Mouse (Mus musculus) CD8-positive naive resting alpha-beta T cell, adult 2 months (primary cell): ENCODE results near the gene Dhx32.
"Not testable (repeated sequence)": the region's sequence is repeated elsewhere in the genome, so short reads cannot be mapped to it uniquely, and the experiment has no call there.

Experiments used
- DNase-seq, 2 experiments: peaks; one replicate each; pipeline ENCODE4 v3.0.0; 2022; ENCODE audit warnings: low read depth in 2 of 2, low spot score in 2 of 2

The Dhx32 gene

GRCm38 (mm10) chr7:133729351-133729750, 53.2 kb downstream of the Dhx32 start:
- DNase-seq, result no peak

GRCm38 (mm10) chr7:133727027-133727426, 55.5 kb downstream of the Dhx32 start:
- no peak for DNase-seq

DNA sequence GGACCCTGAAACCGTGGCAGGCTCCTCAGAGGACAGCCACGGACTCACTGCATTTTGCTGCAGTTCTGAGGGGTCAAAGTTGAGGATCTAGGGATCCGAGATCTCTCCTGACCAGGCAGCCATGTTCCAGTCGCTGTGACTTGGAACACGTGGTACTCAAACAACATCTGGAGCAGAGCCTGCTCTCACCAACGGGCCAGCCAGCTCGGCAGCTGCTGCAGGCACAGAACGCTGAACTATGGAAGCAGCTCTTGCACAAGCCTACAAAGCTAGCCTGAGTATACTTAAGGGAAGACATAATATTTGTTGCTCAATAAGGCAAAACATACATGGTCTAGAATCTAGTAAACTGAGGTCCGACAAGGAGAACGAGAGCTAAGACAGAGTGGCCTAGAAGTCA, 57.0 kb downstream of the Dhx32 start:
- DNase-seq, result no peak

GRCm38 (mm10) chr7:133724844-133725243, 57.7 kb downstream of the Dhx32 start:
- no peak for DNase-seq

DNA sequence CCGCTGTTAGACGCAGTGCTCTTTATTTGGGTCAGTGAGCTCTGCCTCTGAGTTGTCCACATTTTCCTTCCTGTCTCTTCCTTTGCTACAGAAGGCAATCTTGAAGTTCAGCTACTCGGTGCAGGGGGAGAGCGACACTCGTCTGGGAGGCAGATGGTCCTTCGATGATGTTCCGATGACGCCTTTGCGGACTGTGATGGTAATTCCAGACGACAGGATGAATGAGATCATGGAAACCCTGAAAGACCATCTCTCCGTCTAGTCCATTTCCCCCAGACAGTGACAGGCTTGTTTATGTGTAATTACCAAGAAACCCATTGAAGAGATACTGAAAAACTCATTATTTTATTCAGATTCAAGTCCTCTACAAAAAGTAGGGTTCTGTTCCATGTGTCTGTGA, 61.9 kb downstream of the Dhx32 start:
- no peak for DNase-seq

DNA sequence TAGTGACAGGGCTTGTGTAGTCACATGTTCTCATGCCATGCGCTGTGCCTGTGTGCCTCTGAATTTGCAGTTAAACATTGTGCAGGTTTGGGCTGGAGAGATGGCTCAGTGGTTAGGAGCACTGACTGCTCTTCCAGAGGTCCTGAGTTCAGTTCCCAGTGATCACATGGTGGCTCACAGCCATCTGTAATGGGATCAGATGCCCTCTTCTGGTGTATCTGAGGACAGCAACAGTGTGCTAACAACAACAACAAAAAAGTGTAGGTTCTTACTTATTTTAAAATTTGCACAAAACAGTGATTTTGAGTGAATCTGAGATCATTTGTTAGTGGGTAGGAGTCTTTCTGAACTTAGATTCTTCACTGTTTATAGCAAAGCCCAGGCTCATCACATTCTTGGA, 63.9 kb downstream of the Dhx32 start:
- DNase-seq, result no peak

DNA sequence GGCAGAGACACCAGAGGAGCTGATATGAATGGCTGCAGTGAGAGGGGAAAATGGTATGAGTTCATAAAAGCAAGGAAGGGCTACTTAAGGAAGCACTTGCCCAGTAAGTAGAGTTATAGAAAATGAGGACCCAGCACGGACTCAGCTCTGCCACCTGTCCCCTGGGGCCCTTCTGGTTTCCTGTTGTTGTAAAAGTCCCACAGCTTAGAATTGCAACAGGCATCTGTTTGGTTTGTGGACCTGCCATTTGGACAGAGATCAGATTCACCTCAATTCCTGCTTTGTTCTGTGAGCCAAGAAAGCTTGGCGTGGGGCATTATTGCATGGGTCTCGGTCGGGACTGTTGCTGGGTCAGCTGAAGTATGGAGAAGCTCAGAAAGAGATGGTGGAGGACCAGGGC, 67.1 kb downstream of the Dhx32 start:
- DNase-seq, result no peak

- peak in 1 of 2 experiments; percentile 22 for DNase-seq
Observed at GRCm38 (mm10) chr7:133707301-133707700, 75.2 kb downstream of the Dhx32 start.

DNA sequence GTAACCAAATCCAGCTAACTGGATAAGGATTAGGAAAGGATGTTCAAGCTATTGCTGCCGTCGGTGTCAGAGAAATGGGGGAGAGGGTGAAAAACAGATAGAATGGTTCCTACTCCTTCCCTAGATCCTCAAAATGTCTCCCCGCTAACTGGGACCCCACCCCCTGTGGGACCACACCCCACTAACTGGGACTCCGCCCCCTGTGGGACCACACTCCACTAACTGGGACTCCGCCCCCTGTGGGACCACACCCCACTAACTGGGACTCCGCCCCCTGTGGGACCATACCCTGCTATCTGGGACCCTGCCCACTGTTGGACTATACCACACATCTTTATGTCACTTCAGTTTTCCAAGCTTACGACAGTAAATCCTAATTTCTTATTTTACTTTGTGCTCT, 78.6 kb downstream of the Dhx32 start:
- no peak for DNase-seq

- DNase-seq, result no peak
Observed at GRCm38 (mm10) chr7:133702333-133702732, 80.2 kb downstream of the Dhx32 start.

- DNase-seq, result no peak
Observed at GRCm38 (mm10) chr7:133701366-133701765, 81.2 kb downstream of the Dhx32 start.

DNA sequence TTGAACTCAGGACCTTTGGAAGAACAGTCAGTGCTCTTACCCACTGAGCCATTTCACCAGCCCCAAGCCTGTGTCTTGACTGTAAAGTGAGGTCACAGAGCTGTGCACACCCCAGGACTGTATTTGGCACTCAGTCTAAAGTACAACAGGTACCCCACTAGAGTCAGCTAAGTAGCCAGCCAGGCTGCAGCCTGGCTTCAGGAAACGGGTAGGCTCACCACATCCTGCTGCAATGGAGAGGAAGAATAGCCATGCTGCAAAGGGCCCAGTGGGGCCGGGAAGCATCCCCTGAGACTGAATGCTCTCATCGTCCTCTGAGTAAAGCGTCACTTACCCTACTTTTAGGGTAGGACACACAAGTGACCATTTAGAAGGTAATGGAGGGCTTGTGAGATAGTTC, 82.6 kb downstream of the Dhx32 start:
- no peak for DNase-seq

DNA sequence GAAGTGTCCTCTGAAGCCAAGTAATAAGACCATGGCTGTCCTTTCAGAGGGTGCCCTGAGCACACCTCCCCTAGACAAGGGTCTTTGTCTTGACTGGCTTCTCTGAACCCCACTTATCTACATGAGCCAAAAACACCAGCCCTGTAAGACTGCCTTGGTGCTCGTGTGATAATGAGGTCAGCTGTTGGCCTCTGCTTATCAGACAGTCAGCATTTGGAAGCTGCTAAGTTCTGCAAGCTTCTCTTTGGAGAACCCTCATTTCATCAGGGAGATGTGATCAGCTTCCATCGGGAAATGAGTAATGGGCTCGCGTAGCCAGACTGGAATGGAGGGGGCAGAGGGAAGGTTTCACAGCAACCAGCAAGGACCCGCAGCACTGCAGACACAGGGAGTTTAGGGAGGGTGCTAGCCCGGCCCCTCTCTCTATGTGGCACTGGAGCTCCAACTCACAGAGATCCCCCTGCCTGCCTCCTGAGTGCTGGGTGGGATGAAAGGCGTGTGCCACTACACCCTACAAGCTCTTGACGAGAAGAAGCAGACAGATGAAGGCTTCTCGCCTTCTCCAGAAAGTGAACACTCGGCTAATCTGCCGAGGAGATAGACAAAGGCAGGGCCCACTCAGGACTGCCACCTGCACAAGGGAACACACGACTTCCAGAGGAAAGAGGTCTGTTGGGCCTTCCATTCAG, 84.4 kb downstream of the Dhx32 start:
- DNase-seq, result no peak

DNA sequence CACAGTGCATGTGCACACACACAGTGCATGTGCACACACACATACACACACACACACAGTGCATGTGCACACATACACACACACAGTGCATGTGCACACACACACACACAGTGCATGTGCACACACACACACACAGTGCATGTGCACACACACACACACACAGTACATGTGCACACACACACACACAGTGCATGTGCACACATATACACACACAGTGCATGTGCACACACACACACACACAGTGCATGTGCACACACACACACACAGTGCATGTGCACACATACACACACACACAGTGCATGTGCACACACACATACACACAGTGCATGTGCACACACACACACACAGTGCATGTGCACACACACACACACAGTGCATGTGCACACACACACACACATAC, 96.9 kb downstream of the Dhx32 start:
- not testable (repeated sequence) for DNase-seq

GRCm38 (mm10) chr7:133684701-133685100, 97.8 kb downstream of the Dhx32 start:
- DNase-seq, result no peak

DNA sequence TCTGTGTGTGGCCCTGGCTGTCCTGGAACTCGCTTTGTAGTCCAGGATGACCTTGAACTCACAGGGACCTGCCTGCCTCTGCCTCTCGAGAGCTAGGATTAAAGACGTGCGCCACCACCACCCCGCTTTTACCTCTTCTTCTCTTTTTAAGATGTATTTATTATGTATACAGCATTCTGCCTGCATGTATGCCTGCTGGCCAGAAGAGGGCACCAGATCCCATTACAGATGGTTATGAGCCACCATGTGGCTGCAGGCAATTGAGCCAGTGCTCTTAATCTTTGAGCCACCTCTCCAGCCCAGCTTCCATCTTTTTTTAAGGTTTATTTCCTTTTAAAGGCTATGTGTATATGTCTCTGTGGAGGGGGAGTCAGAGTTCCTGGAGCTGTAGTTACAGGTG, 98.4 kb downstream of the Dhx32 start:
- DNase-seq, result no peak

GRCm38 (mm10) chr7:133683626-133684025, 98.9 kb downstream of the Dhx32 start:
- no peak for DNase-seq

- no peak for DNase-seq
Observed at GRCm38 (mm10) chr7:133679961-133680360, 102.6 kb downstream of the Dhx32 start, which contains the start of gene Mmp21. Gene Mmp21 (minus strand): TSS chr7:133680061.

GRCm38 (mm10) chr7:133679439-133679838, 103.1 kb downstream of the Dhx32 start:
- no peak for DNase-seq

GRCm38 (mm10) chr7:133678716-133679115, 103.8 kb downstream of the Dhx32 start:
- DNase-seq, result no peak

DNA sequence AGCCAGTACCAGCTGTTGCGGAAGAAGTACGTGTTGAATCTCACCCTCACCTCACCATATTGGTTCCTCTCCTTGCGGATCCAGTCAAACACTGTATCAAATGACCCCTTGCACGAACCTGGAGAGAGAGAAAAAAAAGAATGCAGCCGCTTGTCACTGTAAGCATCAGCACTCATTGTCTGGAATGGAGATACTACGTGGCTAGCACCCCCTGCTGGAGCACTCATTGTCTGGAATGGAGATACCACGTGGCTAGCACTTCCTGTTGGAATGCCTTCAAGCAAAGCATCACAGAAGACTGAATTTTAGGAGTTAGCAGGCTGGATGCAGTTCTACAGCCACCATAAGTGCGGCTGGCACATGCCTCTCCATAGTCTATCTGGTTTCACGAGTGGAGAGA, 106.5 kb downstream of the Dhx32 start:
- DNase-seq, result no peak
